Mouse (Mus musculus) hindbrain, postnatal 0 days (tissue): Measurements from ENCODE around the gene Cxcl9. TPM values are rescaled to one million over a fixed set of nuclear protein-coding genes. Genes with fewer than 3 reads are reported as not detected.

Experiments
- ATAC-seq: fragments of 200-750 bp; cut with Nextera tagmentation; 2 replicates; pipeline ENCODE4 v1.8.0; 2017; ENCODE audit warnings: mild to moderate bottlenecking, moderate TSS enrichment, moderate library complexity
- DNase-seq: peaks from one replicate; pipeline ENCODE4 v3.0.0-alpha.2; 2015; ENCODE audit warnings: low spot score
- H3K27ac ChIP-seq: fragments of 300-500 bp; sonication (generic); 2 replicates; pipeline ENCODE4 v1.5.1; 2014; ENCODE audit warnings: mild to moderate bottlenecking
- H3K27me3 ChIP-seq: fragments of 300-500 bp; sonication (generic); 2 replicates; pipeline ENCODE4 v1.6.1; 2014; ENCODE audit warnings: low read length, mixed read lengths; ENCODE audit not compliant: insufficient read depth
- H3K36me3 ChIP-seq: fragments of 300-500 bp; sonication (generic); 2 replicates; pipeline ENCODE4 v1.6.1; 2014; ENCODE audit warnings: low read length, mixed read lengths; ENCODE audit not compliant: insufficient read depth
- H3K4me1 ChIP-seq: fragments of 300-500 bp; sonication (generic); 2 replicates; pipeline ENCODE4 v1.6.1; 2014; ENCODE audit warnings: antibody characterized with exemption, low read length, mixed read lengths; ENCODE audit not compliant: insufficient read depth
- H3K4me2 ChIP-seq: fragments of 300-500 bp; sonication (generic); 2 replicates; pipeline ENCODE4 v1.6.1; 2014; ENCODE audit warnings: low read depth, mild to moderate bottlenecking, low read length, moderate library complexity, mixed read lengths
- H3K4me3 ChIP-seq: fragments of 300-500 bp; sonication (generic); 2 replicates; pipeline ENCODE4 v1.5.1; 2014; ENCODE audit warnings: low read length
- H3K9ac ChIP-seq: fragments of 300-500 bp; sonication (generic); replicated peaks from 2 replicates; pipeline ENCODE4 v1.6.1; 2014; ENCODE audit warnings: mild to moderate bottlenecking, low read length, moderate library complexity, mixed read lengths
- H3K9me3 ChIP-seq: fragments of 300-500 bp; sonication (generic); 2 replicates; pipeline ENCODE4 v1.6.1; 2016; ENCODE audit warnings: low read length, mixed read lengths
- CTCF ChIP-seq: IDR thresholded peaks from 2 replicates; pipeline ENCODE4 v1.5.1; 2016; ENCODE audit warnings: antibody characterized with exemption, control low read depth, low read depth
- WGBS: fragments of 180-500 bp; shearing (Covaris S2); extraction: QIAGEN DNeasy Blood & Tissue Kit; methylation state at CpG from one replicate; pipeline ENCODE4 v1.1.7; 2014; 5-methylcytosine and 5-hydroxymethylcytosine counted together
- polyA plus RNA-seq: library from polyadenylated mRNA; unstranded; fragments of >200 nt; fragmentation: Nextera tagmentation; extraction: Ambion mirVana; gene quantifications from 2 replicates; pipeline ENCODE4 v1.2.1, GENCODE M21; 2015
- total RNA-seq: library from RNA; depleted of rRNA; stranded (reverse); fragments of >200 nt; gene quantifications from 2 replicates; pipeline ENCODE4 v1.2.3, GENCODE M21; 2014

Cxcl9 gene
- total and polyA plus RNA-seq, 2 experiments from 2014 or later, result not detected

- H3K27ac ChIP-seq, result peak within 1 kb of the TSS; percentile 73
- DNase-seq (peak; percentile 97), ATAC-seq (peak; percentile 97)
- H3K4me2 ChIP-seq, result peak within 1 kb of the TSS; percentile 88
- peak within 1 kb of the TSS; percentile 76 for H3K4me3 ChIP-seq
- H3K36me3 ChIP-seq, result peaks cover 7% of the 10 kb centered on the region; the same call in 1 of the 2 replicates
- WGBS, result 2% methylated on average over 41 of the region's 41 CpGs
- H3K9ac ChIP-seq, result peak within 1 kb of the TSS; percentile 64
- H3K9me3 ChIP-seq, result no peaks in the 10 kb centered on the region
- no peaks in the 10 kb centered on the region for H3K27me3 ChIP-seq
- TF ChIP-seq CTCF, result peak; percentile 90
- H3K4me1 ChIP-seq, result peaks cover 5% of the 10 kb centered on the region
Measured at GRCm38 (mm10) chr5:92309681-92310511, 18.0 kb downstream of the Cxcl9 start, which contains the start of gene Sdad1. Gene Sdad1, minus strand, starts transcription at chr5:92310479.

- Histone ChIP-seq H3K36me3 (peaks cover 50% of the 10 kb centered on the region), H3K9ac (no peak overlapping the region), H3K9me3 (no peaks in the 10 kb centered on the region), H3K27ac (no peak overlapping the region), H3K4me1 (peaks cover 5% of the 10 kb centered on the region), H3K4me3 (no peak overlapping the region), H3K27me3 (no peaks in the 10 kb centered on the region), H3K4me2 (no peak overlapping the region)
- no peak for DNase-seq
- no peak for ATAC-seq
- 85% methylated on average over 3 of the region's 3 CpGs for WGBS
- TF ChIP-seq CTCF, result no peak
Measured at GRCm38 (mm10) chr5:92304291-92304690, 23.6 kb downstream of the Cxcl9 start.

GRCm38 (mm10) chr5:92302149-92302840 is 25.6 kb downstream of the Cxcl9 start:
- Histone ChIP-seq H3K36me3 (peaks cover 57% of the 10 kb centered on the region), H3K4me1 (no peaks in the 10 kb centered on the region), H3K9ac (no peak overlapping the region), H3K27me3 (no peaks in the 10 kb centered on the region), H3K27ac (no peak overlapping the region), H3K4me2 (no peak overlapping the region), H3K9me3 (no peaks in the 10 kb centered on the region), H3K4me3 (no peak overlapping the region)
- TF ChIP-seq CTCF, result no peak
- DNase-seq (no peak), ATAC-seq (no peak)
- 82% methylated on average over 13 of the region's 13 CpGs for WGBS

GRCm38 (mm10) chr5:92294525-92294924 is 33.4 kb downstream of the Cxcl9 start:
- no peaks in the 10 kb centered on the region for H3K9me3 ChIP-seq
- H3K27me3 ChIP-seq, result no peaks in the 10 kb centered on the region
- peaks cover 61% of the 10 kb centered on the region for H3K36me3 ChIP-seq
- no peak overlapping the region for H3K4me2 ChIP-seq
- DNase-seq, result no peak
- ATAC-seq, result no peak
- no peak overlapping the region for H3K4me3 ChIP-seq
- H3K27ac ChIP-seq, result no peak overlapping the region
- no peaks in the 10 kb centered on the region for H3K4me1 ChIP-seq
- 93% methylated on average over 2 of the region's 2 CpGs for WGBS
- no peak overlapping the region; the same call in 1 of the 2 replicates for H3K9ac ChIP-seq
- no peak for TF ChIP-seq CTCF

- H3K4me2 ChIP-seq, result no peak overlapping the region
- no peak overlapping the region for H3K9ac ChIP-seq
- TF ChIP-seq CTCF, result no peak
- peaks cover 74% of the 10 kb centered on the region for H3K36me3 ChIP-seq
- H3K27ac ChIP-seq, result no peak overlapping the region
- WGBS, result 96% methylated on average over 6 of the region's 6 CpGs
- H3K4me1 ChIP-seq, result no peaks in the 10 kb centered on the region
- ATAC-seq, result no peak
- DNase-seq, result no peak
- no peaks in the 10 kb centered on the region for H3K27me3 ChIP-seq
- no peak overlapping the region for H3K4me3 ChIP-seq
- H3K9me3 ChIP-seq, result no peaks in the 10 kb centered on the region
Measured at GRCm38 (mm10) chr5:92291652-92292414, 36.0 kb downstream of the Cxcl9 start.

- Histone ChIP-seq H3K9ac (no peak overlapping the region), H3K4me3 (no peak overlapping the region), H3K27me3 (no peaks in the 10 kb centered on the region), H3K4me2 (no peak overlapping the region), H3K9me3 (no peaks in the 10 kb centered on the region), H3K4me1 (no peaks in the 10 kb centered on the region), H3K36me3 (peaks cover 69% of the 10 kb centered on the region), H3K27ac (no peak overlapping the region)
- WGBS, result 79% methylated on average over 6 of the region's 6 CpGs
- DNase-seq (no peak), ATAC-seq (no peak)
- TF ChIP-seq CTCF, result no peak
Measured at GRCm38 (mm10) chr5:92287840-92288239, 40.0 kb downstream of the Cxcl9 start.
